Mouse (Mus musculus) testis, adult 2 months (tissue): ENCODE results near the gene Rcsd1.

ENCODE experiments used
- CTCF ChIP-seq: fragments of 200-500 bp; IDR thresholded peaks from 2 replicates; pipeline ENCODE4 v1.5.1; 2012; ENCODE audit warnings: low read depth, mild to moderate bottlenecking, inconsistent platforms, low read length, moderate library complexity; ENCODE audit not compliant: control insufficient read depth, insufficient read depth, insufficient replicate concordance
- POLR2A ChIP-seq: fragments of 200-500 bp; IDR thresholded peaks from 2 replicates; pipeline ENCODE4 v1.6.1; 2012; ENCODE audit warnings: low read depth, mild to moderate bottlenecking, inconsistent platforms, low read length, moderate library complexity; ENCODE audit not compliant: control insufficient read depth

DNA sequence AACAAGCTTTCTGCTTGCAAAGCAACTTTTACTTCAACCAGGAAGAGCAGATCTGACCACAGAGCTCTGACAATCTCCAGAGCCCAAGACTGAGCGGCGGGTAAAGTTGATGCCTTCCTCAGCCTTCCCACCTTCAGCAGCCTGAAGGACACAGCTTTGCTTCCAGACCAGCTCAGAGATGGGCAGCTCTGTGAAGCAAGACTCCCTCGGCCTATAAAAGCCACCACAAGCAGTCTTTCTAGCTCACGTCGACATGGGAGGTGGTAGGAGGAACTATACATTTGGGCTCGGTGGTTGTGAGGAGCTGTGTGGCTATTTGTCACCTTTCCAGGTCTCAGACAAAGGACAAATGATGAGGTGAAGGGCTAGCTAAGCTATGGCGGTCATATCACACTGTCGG lies 11.9 kb downstream of the Rcsd1 start:
- TF ChIP-seq CTCF: no peak
- TF ChIP-seq POLR2A: no peak
